ENCODE assay signal across 25 mouse cellular contexts in the genomic region with DNA sequence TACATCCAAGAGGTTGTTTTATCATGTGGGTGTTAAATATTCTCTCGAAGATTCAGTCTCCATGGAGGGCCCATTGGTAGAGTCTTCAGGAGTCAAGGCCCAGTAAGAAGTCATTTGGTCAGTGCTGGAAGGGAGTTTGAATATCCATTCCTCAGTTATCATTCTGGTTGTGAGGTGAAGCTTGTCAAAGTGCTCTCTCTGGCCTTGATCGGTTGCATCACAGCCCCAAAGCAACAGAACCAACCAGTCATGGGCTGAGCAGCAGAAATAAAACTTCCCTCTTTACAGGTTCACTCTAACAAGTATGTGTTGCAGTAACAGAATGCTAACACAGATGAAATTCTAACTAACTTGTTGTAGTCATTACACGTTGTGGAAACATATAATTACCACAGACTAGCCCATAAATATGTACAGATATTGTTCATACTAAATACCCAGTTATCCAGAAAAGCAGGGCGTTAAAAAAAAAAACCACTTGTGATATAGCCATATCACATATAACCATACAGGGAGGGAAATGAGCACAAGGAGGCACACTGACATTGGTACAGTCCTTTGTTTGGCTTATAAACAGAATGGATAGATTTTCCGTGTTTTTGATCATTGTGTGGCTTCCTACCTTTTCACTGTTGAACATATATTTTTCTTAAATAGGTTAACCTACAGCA. TPM values are rescaled to one million over a fixed set of nuclear protein-coding genes. Genes with fewer than 3 reads are reported as not detected.
DNase-seq lines count a peak whose midpoint lies in the region; ATAC-seq and TF ChIP-seq lines count a peak whose summit lies in the region.
"Had no signal": no experiment of that assay in that cellular context is flagged by ENCODE, and none has a peak within 500 bp of the region (broad histone marks: within the 10 kb centered on the region; RNA-seq: fewer than 3 reads in every experiment).

No protein-coding gene starts in this region.

- no peak overlapping the region for H3K4me2 ChIP-seq in liver, embryonic 12.5 days
- no peak overlapping the region for H3K4me2 ChIP-seq in liver, postnatal 0 days (ENCODE audit: low read depth, low read length)
- no peak overlapping the region for H3K4me2 ChIP-seq in liver, embryonic 14.5 days (ENCODE audit: low read depth)
- H3K4me2 ChIP-seq: embryonic facial prominence, embryonic 13.5 days; forebrain, embryonic 15.5 days; hindbrain, embryonic 14.5 days had no signal

- H3K4me3 ChIP-seq in liver, embryonic 12.5 days = no peak overlapping the region
- no peak overlapping the region for H3K4me3 ChIP-seq in liver, postnatal 0 days (ENCODE audit: low read depth, low read length)
- H3K4me3 ChIP-seq in liver, embryonic 14.5 days (ENCODE audit: insufficient read depth in 1 of 2, low read depth in 2 of 2, low read length in 2 of 2) = no peak overlapping the region
- H3K4me3 ChIP-seq: embryonic facial prominence, embryonic 13.5 days; forebrain, embryonic 10.5 days; forebrain, embryonic 15.5 days; heart, embryonic 10.5 days had no signal

- H3K9me3 ChIP-seq in liver, embryonic 12.5 days (replicated peaks) = no peaks in the 10 kb centered on the region
- no peaks in the 10 kb centered on the region for H3K9me3 ChIP-seq in liver, postnatal 0 days (ENCODE audit: low read length)
- H3K9me3 ChIP-seq in liver, embryonic 14.5 days (ENCODE audit: control insufficient read depth, low read length) = no peaks in the 10 kb centered on the region
- H3K9me3 ChIP-seq: embryonic facial prominence, embryonic 13.5 days; forebrain, embryonic 10.5 days; forebrain, embryonic 15.5 days; heart, embryonic 10.5 days had no signal

- H3K36me3 ChIP-seq in liver, embryonic 12.5 days = no peaks in the 10 kb centered on the region
- no peaks in the 10 kb centered on the region for H3K36me3 ChIP-seq in liver, postnatal 0 days (replicated peaks; ENCODE audit: insufficient read depth, low read length)
- H3K36me3 ChIP-seq in liver, embryonic 14.5 days (replicated peaks; ENCODE audit: control insufficient read depth, insufficient read depth, low read depth) = no peaks in the 10 kb centered on the region
- H3K36me3 ChIP-seq: embryonic facial prominence, embryonic 13.5 days; forebrain, embryonic 10.5 days; forebrain, embryonic 15.5 days; heart, embryonic 10.5 days had no signal

- H3K27me3 ChIP-seq in liver, embryonic 12.5 days (replicated peaks) = no peaks in the 10 kb centered on the region
- H3K27me3 ChIP-seq in liver, postnatal 0 days (ENCODE audit: insufficient read depth, low read length) = 0 out of 2 replicates have a peak, but pooled peaks cover 4% of the 10 kb centered on the region
- H3K27me3 ChIP-seq in liver, embryonic 14.5 days (ENCODE audit: control insufficient read depth, insufficient read depth, low read length) = no peaks in the 10 kb centered on the region
- H3K27me3 ChIP-seq: CH12.LX; forebrain, embryonic 15.5 days; Patski had no signal

- H3K4me1 ChIP-seq in liver, embryonic 12.5 days = 0 out of 2 replicates have a peak, but pooled peaks cover 5% of the 10 kb centered on the region
- no peaks in the 10 kb centered on the region for H3K4me1 ChIP-seq in liver, postnatal 0 days (ENCODE audit: insufficient read depth)
- peaks cover 3 to 8% of the 10 kb centered on the region in 2 experiments for H3K4me1 ChIP-seq in liver, embryonic 14.5 days (replicated peaks; ENCODE audit: control insufficient read depth in 2 of 2, insufficient read depth in 2 of 2, low read length in 1 of 2)
- H3K4me1 ChIP-seq: forebrain, embryonic 15.5 days; heart, embryonic 10.5 days had no signal

- DNase-seq in liver, postnatal 0 days = no peak
- DNase-seq in liver, embryonic 14.5 days (ENCODE audit: low read depth in 3 of 3, low spot score in 3 of 3) = no peak
- no peak for DNase-seq in layer of hippocampus, postnatal 36 days
- DNase-seq in adrenal gland, postnatal 4 days (ENCODE audit: low spot score in 2 of 2) = no peak
- DNase-seq: adrenal gland, postnatal 14 days; cerebellum, adult 18-20 months; cerebellum, adult 9-11 months; cerebellum, postnatal 36 days; gastrocnemius, postnatal 10 days; heart, postnatal 10 days had no signal

- ATAC-seq in liver, embryonic 12.5 days = peak; percentile 81
- no peak for ATAC-seq in liver, postnatal 0 days
- peak; percentile 78; the same call in 1 of the 2 replicates for ATAC-seq in liver, embryonic 14.5 days (ENCODE audit: insufficient read depth)
- peak; percentile 52 for ATAC-seq in megakaryocyte progenitor cell, adult 5-6 weeks (replicated peaks; ENCODE audit: poor library complexity)
- ATAC-seq: activated CD4-positive, CD25-positive, alpha-beta regulatory T cell, adult 4 months; forebrain, embryonic 15.5 days; Patski had no signal

- 53% methylated on average over 5 of the region's 5 CpGs for WGBS in liver, embryonic 12.5 days (ENCODE audit: insufficient replicate concordance)
- 64% methylated on average over 5 of the region's 5 CpGs for WGBS in liver, postnatal 0 days (ENCODE audit: insufficient replicate concordance)
- WGBS in liver, embryonic 14.5 days (ENCODE audit: insufficient replicate concordance) = 47% methylated on average over 5 of the region's 5 CpGs

- TF ChIP-seq CTCF in liver, postnatal 0 days (IDR thresholded peaks at IDR 0.05; ENCODE audit: low read depth) = no peak
- TF ChIP-seq CTCF in liver, embryonic 14.5 days (IDR thresholded peaks at IDR 0.05; ENCODE audit: low read depth) = no peak

- no peak; the same call in 1 of the 2 replicates for TF ChIP-seq EP300 in liver, postnatal 0 days (IDR thresholded peaks at IDR 0.05; ENCODE audit: low read depth)
- TF ChIP-seq EP300 in liver, embryonic 14.5 days (IDR thresholded peaks at IDR 0.05; ENCODE audit: low read depth) = peak; percentile 59

- peak overlapping the region; percentile 61; the same call in 1 of the 2 replicates for H3K27ac ChIP-seq in liver, embryonic 12.5 days
- no peak overlapping the region for H3K27ac ChIP-seq in liver, postnatal 0 days (ENCODE audit: low read depth)
- no peak overlapping the region; the same call in 1 of the 2 replicates for H3K27ac ChIP-seq in liver, embryonic 14.5 days
- H3K27ac ChIP-seq: embryonic facial prominence, embryonic 13.5 days; forebrain, embryonic 10.5 days; forebrain, embryonic 15.5 days; heart, embryonic 10.5 days; hindbrain, embryonic 14.5 days had no signal

- H3K9ac ChIP-seq in liver, embryonic 12.5 days = no peak overlapping the region
- H3K9ac ChIP-seq in liver, postnatal 0 days (replicated peaks) = no peak overlapping the region
- no peak overlapping the region for H3K9ac ChIP-seq in liver, embryonic 14.5 days (replicated peaks)
- H3K9ac ChIP-seq: embryonic facial prominence, embryonic 13.5 days; forebrain, embryonic 15.5 days; hindbrain, embryonic 14.5 days had no signal

RNA-seq across cellular contexts. Expression of a gene that starts 3.9 kb away (rescaled TPM):
- not detected in 2 replicates for polyA plus RNA-seq in liver, embryonic 12.5 days (2016; fragmentation: Nextera tagmentation; extraction: Ambion mirVana)
- polyA plus RNA-seq in liver, postnatal 0 days (2015; fragmentation: Nextera tagmentation; extraction: Ambion mirVana) = not detected in 2 replicates
- not detected in 2 replicates for polyA plus RNA-seq in liver, embryonic 14.5 days (2012; rRNA removed)
- not detected in 2 replicates for polyA plus RNA-seq in liver, embryonic 14.5 days (2014; fragmentation: Nextera tagmentation; extraction: Ambion mirVana)
- 0.95 TPM in 1 of 2 replicates, not detected in the other for total RNA-seq in megakaryocyte progenitor cell, adult 5-6 weeks (2015)
- total RNA-seq in megakaryocyte progenitor cell, adult 5-6 weeks (2017) = not detected in 2 replicates
- total RNA-seq in layer of hippocampus, postnatal 36 days (2021) = not detected
- not detected for total RNA-seq in adrenal gland, postnatal 4 days (2021)
- total RNA-seq: adrenal gland, adult 18-20 months; adrenal gland, postnatal 14 days; CH12.LX; gastrocnemius, postnatal 10 days; heart, postnatal 10 days; hematopoietic stem cell, adult 5-6 weeks had no signal
- polyA plus RNA-seq: activated CD4-positive, CD25-positive, alpha-beta regulatory T cell, adult 4 months; embryonic facial prominence, embryonic 13.5 days; forebrain, embryonic 10.5 days; forebrain, embryonic 15.5 days; frontal cortex, adult 2 months; gonadal fat pad, adult 2 months; heart, embryonic 10.5 days; heart, embryonic 14.5 days; hindbrain, embryonic 14.5 days; Patski had no signal

RNA-seq across cellular contexts. Expression of a gene that starts 31.5 kb away (rescaled TPM):
- polyA plus RNA-seq in liver, embryonic 12.5 days (2016; fragmentation: Nextera tagmentation; extraction: Ambion mirVana) = not detected in 2 replicates
- polyA plus RNA-seq in liver, postnatal 0 days (2015; fragmentation: Nextera tagmentation; extraction: Ambion mirVana) = not detected in 2 replicates
- polyA plus RNA-seq in liver, embryonic 14.5 days (2012; rRNA removed) = not detected in 2 replicates
- not detected in 2 replicates for polyA plus RNA-seq in liver, embryonic 14.5 days (2014; fragmentation: Nextera tagmentation; extraction: Ambion mirVana)
- not detected in 2 replicates for total RNA-seq in megakaryocyte progenitor cell, adult 5-6 weeks (2015)
- not detected in 2 replicates for total RNA-seq in megakaryocyte progenitor cell, adult 5-6 weeks (2017)
- not detected for total RNA-seq in layer of hippocampus, postnatal 36 days (2021)
- not detected for total RNA-seq in adrenal gland, postnatal 4 days (2021)
- total RNA-seq: adrenal gland, adult 18-20 months; adrenal gland, postnatal 14 days; CH12.LX; gastrocnemius, postnatal 10 days; heart, postnatal 10 days; hematopoietic stem cell, adult 5-6 weeks had no signal
- polyA plus RNA-seq: activated CD4-positive, CD25-positive, alpha-beta regulatory T cell, adult 4 months; embryonic facial prominence, embryonic 13.5 days; forebrain, embryonic 10.5 days; forebrain, embryonic 15.5 days; frontal cortex, adult 2 months; gonadal fat pad, adult 2 months; heart, embryonic 10.5 days; heart, embryonic 14.5 days; hindbrain, embryonic 14.5 days; Patski had no signal

RNA-seq across cellular contexts. Expression of a gene that starts 45.1 kb away (rescaled TPM):
- polyA plus RNA-seq in liver, embryonic 12.5 days (2016; fragmentation: Nextera tagmentation; extraction: Ambion mirVana) = not detected in 2 replicates
- not detected in 2 replicates for polyA plus RNA-seq in liver, postnatal 0 days (2015; fragmentation: Nextera tagmentation; extraction: Ambion mirVana)
- polyA plus RNA-seq in liver, embryonic 14.5 days (2012; rRNA removed) = not detected in 2 replicates
- polyA plus RNA-seq in liver, embryonic 14.5 days (2014; fragmentation: Nextera tagmentation; extraction: Ambion mirVana) = not detected in 2 replicates
- total RNA-seq in megakaryocyte progenitor cell, adult 5-6 weeks (2015) = not detected in 2 replicates
- not detected in 2 replicates for total RNA-seq in megakaryocyte progenitor cell, adult 5-6 weeks (2017)
- not detected for total RNA-seq in layer of hippocampus, postnatal 36 days (2021)
- total RNA-seq in adrenal gland, postnatal 4 days (2021) = not detected
- total RNA-seq: adrenal gland, adult 18-20 months; adrenal gland, postnatal 14 days; CH12.LX; gastrocnemius, postnatal 10 days; heart, postnatal 10 days; hematopoietic stem cell, adult 5-6 weeks had no signal
- polyA plus RNA-seq: activated CD4-positive, CD25-positive, alpha-beta regulatory T cell, adult 4 months; embryonic facial prominence, embryonic 13.5 days; forebrain, embryonic 10.5 days; forebrain, embryonic 15.5 days; frontal cortex, adult 2 months; gonadal fat pad, adult 2 months; heart, embryonic 10.5 days; heart, embryonic 14.5 days; hindbrain, embryonic 14.5 days; Patski had no signal
